Mouse (Mus musculus): ENCODE results near the gene 1700028K03Rik.

- TF ChIP-seq POLR2A (IDR thresholded peaks at IDR 0.05; ENCODE audit: low read depth, low read length): no peak
- TF ChIP-seq CTCF (IDR thresholded peaks at IDR 0.05; ENCODE audit: extremely low read depth, insufficient read length, insufficient replicate concordance, low read depth, low read length): peak; percentile 77; the same call in 1 of the 2 replicates
Observed at GRCm38 (mm10) chr5:107513583-107513982, 20.9 kb upstream of the 1700028K03Rik start.

All from small intestine, adult 2 months (tissue).